Mouse (Mus musculus): ENCODE data around the gene Btbd11.
"Not testable (repeated sequence)": the region's sequence is repeated elsewhere in the genome, so short reads cannot be mapped to it uniquely, and the experiment has no call there.

Btbd11 gene

GRCm38 (mm10) chr10:85651706-85652105 lies 265.1 kb downstream of the Btbd11 start:
- peak; percentile 51 for DNase-seq (ENCODE audit: low read depth, low spot score)

- DNase-seq (ENCODE audit: low read depth, low spot score): peak; percentile 17
Observed at GRCm38 (mm10) chr10:85655881-85656280, 269.3 kb downstream of the Btbd11 start.

- DNase-seq (ENCODE audit: low read depth, low spot score): no peak
Observed at GRCm38 (mm10) chr10:85657886-85658285, 271.3 kb downstream of the Btbd11 start.

GRCm38 (mm10) chr10:85673512-85673921 lies 286.9 kb downstream of the Btbd11 start:
- DNase-seq (ENCODE audit: low read depth, low spot score): no peak

GRCm38 (mm10) chr10:85678635-85679034 lies 292.0 kb downstream of the Btbd11 start:
- DNase-seq (ENCODE audit: low read depth, low spot score): peak; percentile 19

- no peak for DNase-seq (ENCODE audit: low read depth, low spot score)
Observed at GRCm38 (mm10) chr10:85682446-85682845, 295.8 kb downstream of the Btbd11 start.

GRCm38 (mm10) chr10:85694429-85694828 lies 307.8 kb downstream of the Btbd11 start:
- DNase-seq (ENCODE audit: low read depth, low spot score): not testable (repeated sequence)

- no peak for DNase-seq (ENCODE audit: low read depth, low spot score)
Observed at GRCm38 (mm10) chr10:85699721-85700120, 313.1 kb downstream of the Btbd11 start.

GRCm38 (mm10) chr10:85709790-85710189 lies 323.2 kb downstream of the Btbd11 start:
- not testable (repeated sequence) for DNase-seq (ENCODE audit: low read depth, low spot score)

Data from retina, postnatal 7 days (tissue).